Mouse (Mus musculus): ENCODE measurements at regions not wholly inside any gene's neighbourhood (a gene's known extent, or its start where the extent isn't known, plus 50 kb on each side); places are given as distances from the start of the nearest gene placed in this dataset.

DNA sequence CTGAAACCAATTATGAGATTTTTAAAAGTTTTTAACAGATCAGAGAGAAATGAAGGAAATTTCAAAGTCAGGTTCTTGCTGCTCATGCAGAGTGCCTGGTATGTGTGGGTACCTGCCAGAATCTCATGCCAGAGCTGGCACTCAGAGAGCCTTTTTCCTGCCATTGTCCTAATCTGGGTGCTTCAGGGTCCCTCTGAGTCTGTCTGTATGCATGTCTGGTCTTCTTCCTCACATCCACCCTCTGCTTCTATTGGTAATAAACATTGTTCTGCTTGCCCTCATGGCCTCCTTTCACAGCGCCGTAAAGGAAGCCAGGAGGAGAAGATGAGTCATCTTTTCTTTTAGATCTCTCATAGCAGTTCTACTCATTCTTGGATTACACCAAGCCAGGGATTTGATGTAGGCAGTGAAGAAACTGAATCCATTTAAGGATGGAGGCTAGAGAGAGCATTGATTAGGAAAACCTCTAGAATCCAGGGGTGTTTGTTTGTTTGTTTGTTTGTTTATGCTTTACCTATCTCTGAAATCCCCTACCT lies 55.8 kb upstream of the Bmper start:
- WGBS, result 42% methylated on average over 2 of the region's 2 CpGs
- Histone ChIP-seq H3K27ac (ENCODE audit: poor library complexity, severe bottlenecking) (no peak overlapping the region), H3K9ac (no peak overlapping the region), H3K36me3 (no peaks in the 10 kb centered on the region), H3K4me2 (no peak overlapping the region), H3K9me3 (replicated peaks) (no peaks in the 10 kb centered on the region), H3K4me3 (no peak overlapping the region), H3K4me1 (replicated peaks) (no peaks in the 10 kb centered on the region; the same call in 1 of the 2 replicates), H3K27me3 (replicated peaks) (no peaks in the 10 kb centered on the region)
- no peak for ATAC-seq (ENCODE audit: insufficient number of reproducible peaks, low FRiP score)

DNA sequence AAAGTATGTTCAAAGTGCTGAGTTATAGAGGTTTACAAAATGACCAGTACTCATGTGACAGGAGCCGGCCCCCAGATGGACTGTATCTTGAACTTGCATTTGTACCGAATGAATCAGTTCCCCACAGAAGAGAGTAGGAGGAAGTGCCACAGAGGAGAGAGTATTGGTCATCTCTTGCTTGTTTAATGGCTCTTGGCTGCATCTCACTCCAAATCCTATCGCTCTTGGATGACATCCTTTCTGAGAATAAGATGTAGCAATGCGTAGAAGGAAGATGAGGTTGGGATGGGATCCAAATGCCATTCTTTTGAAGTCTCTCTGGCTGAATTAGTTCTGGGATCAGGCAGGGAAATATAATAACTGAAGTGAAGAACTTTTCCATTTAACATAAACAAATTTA lies 55.2 kb upstream of the Bmper start:
- no peak overlapping the region for H3K9ac ChIP-seq
- H3K36me3 ChIP-seq, result no peaks in the 10 kb centered on the region
- H3K4me2 ChIP-seq, result no peak overlapping the region
- no peaks in the 10 kb centered on the region for H3K27me3 ChIP-seq (replicated peaks)
- no peak overlapping the region for H3K4me3 ChIP-seq
- no peaks in the 10 kb centered on the region; the same call in 1 of the 2 replicates for H3K4me1 ChIP-seq (replicated peaks)
- 78% methylated on average over 4 of the region's 4 CpGs for WGBS
- ATAC-seq (ENCODE audit: insufficient number of reproducible peaks, low FRiP score), result no peak
- no peak overlapping the region for H3K27ac ChIP-seq (ENCODE audit: poor library complexity, severe bottlenecking)
- H3K9me3 ChIP-seq (replicated peaks), result no peaks in the 10 kb centered on the region

DNA sequence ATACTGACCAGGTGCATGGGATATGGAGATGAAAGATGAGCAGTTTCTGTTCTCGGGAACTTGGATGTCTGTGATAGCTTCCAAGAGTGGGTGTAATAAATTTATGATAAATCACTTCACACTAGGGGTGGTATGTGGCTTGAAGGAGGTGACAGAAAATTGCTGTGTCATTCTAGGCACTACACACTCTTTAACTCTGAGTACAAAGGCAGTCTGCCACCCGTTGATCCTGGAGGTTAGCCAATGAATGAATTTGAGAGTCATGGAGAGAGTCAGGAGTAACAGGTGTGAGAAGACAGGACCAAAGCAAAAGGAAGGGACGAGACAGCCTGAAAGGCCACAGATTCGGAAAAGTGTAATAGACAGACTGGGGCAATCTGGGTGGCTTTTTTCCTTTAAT lies 54.7 kb upstream of the Bmper start:
- H3K4me2 ChIP-seq, result no peak overlapping the region
- no peaks in the 10 kb centered on the region for H3K36me3 ChIP-seq
- 56% methylated on average over 4 of the region's 4 CpGs for WGBS
- no peak overlapping the region for H3K9ac ChIP-seq
- no peak overlapping the region for H3K27ac ChIP-seq (ENCODE audit: poor library complexity, severe bottlenecking)
- no peaks in the 10 kb centered on the region for H3K27me3 ChIP-seq (replicated peaks)
- no peaks in the 10 kb centered on the region; the same call in 1 of the 2 replicates for H3K4me1 ChIP-seq (replicated peaks)
- H3K9me3 ChIP-seq (replicated peaks), result no peaks in the 10 kb centered on the region
- H3K4me3 ChIP-seq, result no peak overlapping the region
- ATAC-seq (ENCODE audit: insufficient number of reproducible peaks, low FRiP score), result no peak

DNA sequence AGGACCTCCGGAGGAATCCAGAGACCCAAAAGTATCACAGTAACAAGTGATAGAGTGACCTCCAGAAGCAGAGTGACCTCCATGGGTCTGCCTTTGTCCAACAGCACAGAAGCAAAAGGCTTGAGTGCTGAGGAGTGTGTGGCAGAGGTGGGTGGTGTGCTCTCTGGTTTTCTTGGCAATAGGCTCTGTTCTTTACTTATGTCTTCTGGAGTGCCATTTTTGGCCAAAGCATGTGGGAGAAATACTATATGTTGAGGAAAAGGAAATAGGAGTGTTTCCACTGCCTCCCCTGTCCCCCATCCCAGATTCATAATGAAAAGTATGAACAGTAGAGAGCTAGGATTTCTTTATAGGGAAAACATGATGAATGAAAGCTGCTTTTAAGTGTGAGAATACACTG lies 51.5 kb upstream of the Bmper start:
- ATAC-seq (ENCODE audit: insufficient number of reproducible peaks, low FRiP score), result no peak
- no peaks in the 10 kb centered on the region for H3K36me3 ChIP-seq
- H3K27ac ChIP-seq (ENCODE audit: poor library complexity, severe bottlenecking), result no peak overlapping the region
- no peaks in the 10 kb centered on the region for H3K9me3 ChIP-seq (replicated peaks)
- no peak overlapping the region for H3K4me2 ChIP-seq
- H3K27me3 ChIP-seq (replicated peaks), result no peaks in the 10 kb centered on the region
- 73% methylated on average over 1 of the region's 1 CpGs for WGBS
- no peak overlapping the region for H3K9ac ChIP-seq
- H3K4me1 ChIP-seq (replicated peaks), result no peaks in the 10 kb centered on the region; the same call in 1 of the 2 replicates
- H3K4me3 ChIP-seq, result no peak overlapping the region

All from heart, embryonic 12.5 days (tissue).